Comparison of ENCODE assay signal across 7 mouse cellular contexts in the genomic region with DNA sequence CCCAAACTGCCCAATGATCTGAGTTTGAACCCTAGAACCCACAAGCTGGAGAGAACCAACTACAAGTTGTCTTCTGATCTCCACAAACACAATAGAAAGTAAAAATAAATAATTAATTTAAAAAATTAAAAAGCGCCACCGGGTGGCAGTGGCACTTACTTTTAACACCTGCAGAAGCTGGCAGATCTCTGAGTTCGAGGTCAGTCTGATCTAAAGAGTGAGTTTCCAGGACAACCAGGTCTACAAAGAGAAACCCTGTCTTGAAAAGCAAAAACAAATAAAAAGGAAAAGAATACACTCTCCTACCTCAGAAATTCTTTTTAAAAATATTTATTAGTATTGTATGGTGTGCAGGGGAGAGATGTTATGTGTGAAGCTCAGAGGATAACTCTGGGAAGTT. TPM values are rescaled to one million over a fixed set of nuclear protein-coding genes. Genes with fewer than 3 reads are reported as not detected.
DNase-seq lines count a peak whose midpoint lies in the region; ATAC-seq and TF ChIP-seq lines count a peak whose summit lies in the region.

No protein-coding gene starts in this region.

- no peaks in the 10 kb centered on the region for H3K27me3 ChIP-seq in liver, adult 2 months (ENCODE audit: control insufficient read depth, insufficient read depth, low read length)
- 0 out of 2 replicates have a peak, but pooled peaks cover 8% of the 10 kb centered on the region for H3K27me3 ChIP-seq in hindbrain, embryonic 15.5 days
- peaks cover 25% of the 10 kb centered on the region for H3K27me3 ChIP-seq in midbrain, embryonic 13.5 days

- TF ChIP-seq CTCF in liver, adult 2 months (IDR thresholded peaks at IDR 0.05; ENCODE audit: low read depth, low read length), result no peak

- H3K9me3 ChIP-seq in hindbrain, embryonic 15.5 days, result no peaks in the 10 kb centered on the region
- H3K9me3 ChIP-seq in midbrain, embryonic 13.5 days, result no peaks in the 10 kb centered on the region

- TF ChIP-seq POLR2A in liver, adult 2 months (IDR thresholded peaks at IDR 0.05; ENCODE audit: extremely low read depth, insufficient read depth, low read length), result no peak

- H3K79me2 ChIP-seq in liver, adult 2 months (ENCODE audit: control insufficient read depth, insufficient read depth, low read length), result peaks cover 5% of the 10 kb centered on the region; the same call in 1 of the 2 replicates

- H3K36me3 ChIP-seq in liver, adult 2 months (ENCODE audit: control insufficient read depth, insufficient read depth, low read length), result no peaks in the 10 kb centered on the region
- H3K36me3 ChIP-seq in hindbrain, embryonic 15.5 days, result no peaks in the 10 kb centered on the region
- H3K36me3 ChIP-seq in midbrain, embryonic 13.5 days, result no peaks in the 10 kb centered on the region

- no peak for ATAC-seq in hindbrain, embryonic 15.5 days (ENCODE audit: low FRiP score, low read depth)
- no peak for ATAC-seq in midbrain, embryonic 13.5 days

- peak overlapping the region; percentile 97 for H3K4me2 ChIP-seq in hindbrain, embryonic 15.5 days
- peak overlapping the region; percentile 90 for H3K4me2 ChIP-seq in midbrain, embryonic 13.5 days (replicated peaks)

- DNase-seq in liver, adult 2 months (ENCODE audit: extremely low read depth, low read depth, low spot score), result peak; percentile 51
- no peak for DNase-seq in liver
- DNase-seq in brain, adult 2 months (ENCODE audit: low read depth, low spot score), result peak; percentile 53
- no peak for DNase-seq in right cerebral cortex, postnatal 4 days
- no peak for DNase-seq in frontal cortex, adult 2 months (ENCODE audit: extremely low spot score in 1 of 2, low spot score in 1 of 2)

- 4% methylated on average over 3 of the region's 3 CpGs for WGBS in liver, adult 2 months
- 11% methylated on average over 3 of the region's 3 CpGs for WGBS in hindbrain, embryonic 15.5 days
- WGBS in midbrain, embryonic 13.5 days, result 9% methylated on average over 3 of the region's 3 CpGs

- peak overlapping the region; percentile 34 for H3K4me3 ChIP-seq in liver, adult 2 months (ENCODE audit: insufficient read depth, low read depth, low read length)
- H3K4me3 ChIP-seq in hindbrain, embryonic 15.5 days, result peak overlapping the region; percentile 51
- peak overlapping the region; percentile 53 for H3K4me3 ChIP-seq in midbrain, embryonic 13.5 days (replicated peaks)

- H3K27ac ChIP-seq in liver, adult 2 months (replicated peaks; ENCODE audit: insufficient read depth, low read depth, low read length), result peak overlapping the region; percentile 78
- H3K27ac ChIP-seq in hindbrain, embryonic 15.5 days (replicated peaks), result peak overlapping the region; percentile 99
- H3K27ac ChIP-seq in midbrain, embryonic 13.5 days, result peak overlapping the region; percentile 75

- H3K4me1 ChIP-seq in liver, adult 2 months (ENCODE audit: control insufficient read depth, insufficient read depth, low read length), result peaks cover 21% of the 10 kb centered on the region
- peaks cover 28% of the 10 kb centered on the region for H3K4me1 ChIP-seq in hindbrain, embryonic 15.5 days (replicated peaks)
- peaks cover 31% of the 10 kb centered on the region for H3K4me1 ChIP-seq in midbrain, embryonic 13.5 days (replicated peaks)

- H3K9ac ChIP-seq in liver, adult 2 months (ENCODE audit: low read depth, low read length), result peak overlapping the region; percentile 57; the same call in 1 of the 2 replicates
- no peak overlapping the region; the same call in 1 of the 2 replicates for H3K9ac ChIP-seq in hindbrain, embryonic 15.5 days
- no peak overlapping the region for H3K9ac ChIP-seq in midbrain, embryonic 13.5 days (replicated peaks)

RNA-seq across cellular contexts. Expression of a gene that starts 4.4 kb away (rescaled TPM):
- 3.7 and 6.2 TPM in 2 replicates for total RNA-seq in liver, adult 2 months (2014; rRNA removed)
- 17.7 and 22.2 TPM in 2 replicates for polyA plus RNA-seq in liver, adult 2 months (2012; rRNA removed)
- 19.2 and 23.9 TPM in 2 replicates for polyA plus RNA-seq in hindbrain, embryonic 15.5 days (2015; fragmentation: Nextera tagmentation; extraction: Ambion mirVana)
- 15.1 and 16.9 TPM in 2 replicates for polyA plus RNA-seq in midbrain, embryonic 13.5 days (2015; fragmentation: Nextera tagmentation; extraction: Ambion mirVana)
- polyA plus RNA-seq in frontal cortex, adult 2 months (2012; rRNA removed), result 137 and 138 TPM in 2 replicates

RNA-seq across cellular contexts. Expression of a gene that starts 56.0 kb away (rescaled TPM):
- total RNA-seq in liver, adult 2 months (2014; rRNA removed), result 0.18 and 0.40 TPM in 2 replicates
- 0.16 and 0.27 TPM in 2 replicates for polyA plus RNA-seq in liver, adult 2 months (2012; rRNA removed)
- polyA plus RNA-seq in hindbrain, embryonic 15.5 days (2015; fragmentation: Nextera tagmentation; extraction: Ambion mirVana), result 3.4 and 4.4 TPM in 2 replicates
- 6.2 and 6.6 TPM in 2 replicates for polyA plus RNA-seq in midbrain, embryonic 13.5 days (2015; fragmentation: Nextera tagmentation; extraction: Ambion mirVana)
- polyA plus RNA-seq in frontal cortex, adult 2 months (2012; rRNA removed), result 0.64 and 0.74 TPM in 2 replicates

RNA-seq across cellular contexts. Expression of a gene that starts 59.7 kb away (rescaled TPM):
- not detected in 2 replicates for total RNA-seq in liver, adult 2 months (2014; rRNA removed)
- polyA plus RNA-seq in liver, adult 2 months (2012; rRNA removed), result not detected in 2 replicates
- polyA plus RNA-seq in hindbrain, embryonic 15.5 days (2015; fragmentation: Nextera tagmentation; extraction: Ambion mirVana), result not detected in 2 replicates
- polyA plus RNA-seq in midbrain, embryonic 13.5 days (2015; fragmentation: Nextera tagmentation; extraction: Ambion mirVana), result not detected in 2 replicates
- polyA plus RNA-seq in frontal cortex, adult 2 months (2012; rRNA removed), result not detected in 2 replicates

Comparison
In these comparisons a context has a peak if more than half of its experiments do, and no peak if none do; other contexts are left out.
1. DNase-seq: peak in liver, adult 2 months (single experiment) and brain, adult 2 months (single experiment); none in liver (single experiment), right cerebral cortex, postnatal 4 days (single experiment) and frontal cortex, adult 2 months (0 of 2).
2. Peak in every context shown above with its lines, with median percentiles within 50 percentile points of each other: H3K27ac ChIP-seq and H3K4me3 ChIP-seq.